Mouse (Mus musculus) forebrain, postnatal 0 days (tissue): ENCODE results near the gene Gm28230. TPM values are rescaled to one million over a fixed set of nuclear protein-coding genes. Genes with fewer than 3 reads are reported as not detected.

ENCODE experiments used
- ATAC-seq: fragments of 200-750 bp; cut with Nextera tagmentation; 2 replicates; pipeline ENCODE4 v1.8.0; 2017; ENCODE audit warnings: mild to moderate bottlenecking, moderate library complexity
- DNase-seq: peaks from one replicate; pipeline ENCODE4 v3.0.0-alpha.2; 2015
- H3K27ac ChIP-seq: fragments of 300-500 bp; sonication (generic); 2 replicates; pipeline ENCODE4 v1.5.1; 2014; ENCODE audit warnings: low read depth, mild to moderate bottlenecking, antibody characterized with exemption, low read length, moderate library complexity, mixed read lengths
- H3K27me3 ChIP-seq: fragments of 300-500 bp; sonication (generic); 2 replicates; pipeline ENCODE4 v1.6.1; 2014; ENCODE audit warnings: mild to moderate bottlenecking, low read length, mixed read lengths; ENCODE audit not compliant: insufficient read depth
- H3K36me3 ChIP-seq: fragments of 300-500 bp; sonication (generic); 2 replicates; pipeline ENCODE4 v1.6.1; 2014; ENCODE audit warnings: mild to moderate bottlenecking, moderate library complexity; ENCODE audit not compliant: insufficient read depth
- H3K4me1 ChIP-seq: fragments of 300-500 bp; sonication (generic); 2 replicates; pipeline ENCODE4 v1.6.1; 2014; ENCODE audit warnings: antibody characterized with exemption; ENCODE audit not compliant: insufficient read depth
- H3K4me2 ChIP-seq: fragments of 300-500 bp; sonication (generic); 2 replicates; pipeline ENCODE4 v1.6.1; 2014; ENCODE audit warnings: low read depth, mild to moderate bottlenecking, moderate library complexity
- H3K4me3 ChIP-seq: fragments of 300-500 bp; sonication (generic); 2 replicates; pipeline ENCODE4 v1.5.1; 2014; ENCODE audit warnings: low read depth, low read length, mixed read lengths
- H3K9ac ChIP-seq: fragments of 300-500 bp; sonication (generic); 2 replicates; pipeline ENCODE4 v1.6.1; 2014; ENCODE audit warnings: mild to moderate bottlenecking
- H3K9me3 ChIP-seq: fragments of 300-500 bp; sonication (generic); 2 replicates; pipeline ENCODE4 v1.6.1; 2016; ENCODE audit warnings: low read length
- CTCF ChIP-seq: sonication (generic); IDR thresholded peaks from 2 replicates; pipeline ENCODE4 v1.5.1; 2016; ENCODE audit warnings: antibody characterized with exemption, control low read depth, low read depth
- WGBS: fragments of 180-500 bp; shearing (Covaris S2); extraction: QIAGEN DNeasy Blood & Tissue Kit; methylation state at CpG from one replicate; pipeline ENCODE4 v1.1.7; 2014; 5-methylcytosine and 5-hydroxymethylcytosine counted together
- polyA plus RNA-seq: library from polyadenylated mRNA; unstranded; fragments of >200 nt; fragmentation: Nextera tagmentation; extraction: Ambion mirVana; gene quantifications from 2 replicates; pipeline ENCODE4 v1.2.1, GENCODE M21; 2015
- total RNA-seq: library from RNA; depleted of rRNA; stranded (reverse); fragments of >200 nt; gene quantifications from 2 replicates; pipeline ENCODE4 v1.2.3, GENCODE M21; 2014

Gm28230 gene
- total and polyA plus RNA-seq, 2 experiments from 2014 or later = not detected

DNA sequence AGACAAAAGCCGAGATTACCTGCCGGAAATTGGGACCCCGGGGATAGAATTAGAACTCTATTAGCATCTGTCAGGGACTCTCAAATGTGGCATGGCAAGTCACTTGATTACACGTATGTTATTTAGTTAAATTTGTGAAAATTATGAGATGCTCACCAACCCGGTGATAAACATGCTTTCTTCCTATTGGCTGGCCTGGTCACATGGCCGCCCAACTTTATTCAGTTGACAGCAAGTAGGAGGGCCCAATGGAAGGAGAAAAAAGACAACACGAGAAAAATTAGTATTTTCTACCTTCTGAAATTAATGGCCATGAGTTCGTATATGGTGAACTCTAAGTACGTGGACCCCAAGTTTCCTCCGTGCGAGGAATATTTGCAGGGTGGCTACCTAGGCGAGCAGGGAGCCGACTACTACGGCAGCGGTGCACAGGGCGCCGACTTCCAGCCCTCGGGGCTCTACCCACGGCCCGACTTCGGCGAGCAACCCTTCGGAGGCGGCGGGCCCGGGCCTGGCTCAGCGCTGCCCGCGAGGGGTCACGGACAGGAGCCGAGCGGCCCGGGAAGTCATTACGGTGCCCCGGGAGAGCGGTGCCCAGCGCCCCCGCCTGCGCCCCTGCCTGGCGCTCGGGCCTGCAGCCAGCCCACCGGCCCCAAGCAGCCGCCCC lies 578 bp downstream of the Gm28230 start:
- no peak overlapping the region for H3K4me3 ChIP-seq
- TF ChIP-seq CTCF = no peak
- no peaks in the 10 kb centered on the region for H3K9me3 ChIP-seq
- H3K27ac ChIP-seq = no peak overlapping the region
- no peak for ATAC-seq
- H3K27me3 ChIP-seq = peaks cover 97% of the 10 kb centered on the region
- H3K9ac ChIP-seq = no peak overlapping the region
- no peak for DNase-seq
- H3K36me3 ChIP-seq = no peaks in the 10 kb centered on the region
- no peaks in the 10 kb centered on the region for H3K4me1 ChIP-seq
- no peak overlapping the region for H3K4me2 ChIP-seq
- WGBS = under 1% methylated on average over 39 of the region's 43 CpGs

DNA sequence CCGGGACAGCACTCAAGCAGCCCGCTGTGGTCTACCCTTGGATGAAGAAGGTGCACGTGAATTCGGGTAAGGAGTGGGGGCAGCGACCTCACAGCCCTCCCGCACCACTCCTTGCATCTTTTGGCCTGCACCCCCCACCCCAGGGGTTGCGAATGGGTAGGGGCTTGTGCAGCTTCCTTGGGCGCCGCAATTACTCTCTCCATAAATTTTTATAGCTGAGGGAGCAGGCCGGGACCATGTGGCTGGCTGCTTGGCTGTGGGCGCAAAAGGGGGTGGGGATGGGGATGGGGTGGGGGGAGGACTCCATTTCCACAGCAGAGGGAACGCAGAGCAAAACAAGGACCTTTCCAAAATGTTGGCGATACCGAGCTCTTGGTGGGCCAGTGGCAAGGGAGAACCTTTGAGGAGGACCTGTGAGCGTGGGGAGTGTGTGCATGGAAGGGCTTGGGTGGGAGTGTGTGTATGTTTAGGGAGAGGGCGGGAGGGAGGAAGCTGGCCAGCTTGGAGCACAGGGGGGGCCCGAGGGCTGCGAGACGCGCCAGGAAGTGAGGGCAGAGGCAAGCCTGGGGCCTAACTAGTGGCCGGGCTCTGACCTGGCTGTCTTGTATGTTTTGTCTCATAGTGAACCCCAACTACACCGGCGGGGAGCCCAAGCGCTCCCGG lies 1.2 kb downstream of the Gm28230 start:
- H3K4me3 ChIP-seq = no peak overlapping the region
- ATAC-seq (no peak), DNase-seq (no peak)
- TF ChIP-seq CTCF = no peak
- under 1% methylated on average over 25 of the region's 25 CpGs for WGBS
- no peak overlapping the region for H3K4me2 ChIP-seq
- no peaks in the 10 kb centered on the region for H3K36me3 ChIP-seq
- H3K27me3 ChIP-seq = peaks cover 97% of the 10 kb centered on the region
- H3K9ac ChIP-seq = no peak overlapping the region
- H3K4me1 ChIP-seq = no peaks in the 10 kb centered on the region
- H3K27ac ChIP-seq = no peak overlapping the region
- no peaks in the 10 kb centered on the region for H3K9me3 ChIP-seq

DNA sequence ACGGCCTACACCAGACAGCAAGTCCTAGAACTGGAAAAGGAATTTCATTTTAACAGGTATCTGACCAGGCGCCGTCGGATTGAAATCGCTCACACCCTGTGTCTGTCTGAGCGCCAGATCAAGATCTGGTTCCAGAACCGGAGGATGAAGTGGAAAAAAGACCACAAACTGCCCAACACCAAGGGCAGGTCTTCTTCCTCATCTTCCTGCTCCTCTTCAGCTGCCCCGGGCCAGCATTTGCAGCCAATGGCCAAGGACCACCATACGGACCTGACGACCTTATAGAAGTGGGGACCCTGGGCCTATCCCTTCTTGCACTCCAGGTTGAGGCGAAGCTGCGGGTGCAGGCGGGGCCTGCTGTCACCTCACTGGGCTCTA lies 1.8 kb downstream of the Gm28230 start:
- H3K4me1 ChIP-seq = no peaks in the 10 kb centered on the region
- no peaks in the 10 kb centered on the region for H3K9me3 ChIP-seq
- H3K27ac ChIP-seq = no peak overlapping the region
- ATAC-seq (no peak), DNase-seq (no peak)
- no peak overlapping the region for H3K4me3 ChIP-seq
- WGBS = 5% methylated on average over 13 of the region's 13 CpGs
- no peak overlapping the region for H3K9ac ChIP-seq
- no peaks in the 10 kb centered on the region for H3K36me3 ChIP-seq
- H3K27me3 ChIP-seq = peaks cover 97% of the 10 kb centered on the region
- no peak for TF ChIP-seq CTCF
- no peak overlapping the region for H3K4me2 ChIP-seq

DNA sequence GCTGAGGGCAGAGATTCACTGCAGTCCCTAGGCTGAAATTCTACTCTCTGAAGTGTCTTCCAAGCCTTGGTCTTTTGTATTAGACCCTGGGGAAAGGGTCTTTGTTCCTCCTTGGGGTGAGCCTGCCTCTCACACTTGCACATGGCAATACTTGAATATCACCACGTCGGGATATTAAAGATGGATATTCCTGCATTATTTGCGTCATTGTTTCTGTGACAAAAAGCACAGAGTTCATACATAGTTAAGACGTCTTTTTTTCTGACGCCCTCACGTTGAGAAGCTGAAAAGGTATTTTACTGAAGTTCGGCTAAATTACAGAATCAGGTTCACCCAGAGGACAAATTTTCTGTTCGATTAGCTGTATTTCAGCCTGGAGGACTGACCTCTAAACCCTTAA lies 3.8 kb downstream of the Gm28230 start:
- H3K4me2 ChIP-seq = no peak overlapping the region
- WGBS = 2% methylated on average over 8 of the region's 8 CpGs
- H3K4me3 ChIP-seq = no peak overlapping the region
- no peak for TF ChIP-seq CTCF
- H3K4me1 ChIP-seq = no peaks in the 10 kb centered on the region
- H3K9me3 ChIP-seq = no peaks in the 10 kb centered on the region
- ATAC-seq (no peak), DNase-seq (no peak)
- H3K27ac ChIP-seq = no peak overlapping the region
- H3K36me3 ChIP-seq = no peaks in the 10 kb centered on the region
- no peak overlapping the region for H3K9ac ChIP-seq
- H3K27me3 ChIP-seq = peaks cover 90% of the 10 kb centered on the region

DNA sequence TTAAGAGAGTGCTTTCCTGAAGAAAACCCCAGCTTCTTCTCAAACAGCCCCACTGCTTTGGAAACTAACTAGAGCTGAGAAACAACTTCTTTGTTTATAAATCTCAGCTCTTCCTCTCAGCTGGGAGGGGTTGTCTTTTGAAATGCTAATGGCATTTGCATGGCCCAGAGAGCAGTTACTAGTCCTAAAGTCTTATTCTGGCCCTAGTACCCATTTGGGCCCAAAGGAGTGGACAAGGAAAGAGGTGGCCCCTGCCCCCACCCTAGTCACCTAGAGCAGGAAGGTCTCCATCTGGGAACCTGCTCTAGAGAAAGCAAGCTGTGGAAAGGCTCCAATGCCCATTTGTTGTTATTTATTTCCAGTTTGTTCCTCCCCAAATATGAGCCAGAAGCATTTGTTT lies 4.5 kb downstream of the Gm28230 start:
- no peaks in the 10 kb centered on the region for H3K36me3 ChIP-seq
- H3K4me2 ChIP-seq = no peak overlapping the region
- peaks cover 90% of the 10 kb centered on the region for H3K27me3 ChIP-seq
- no peak overlapping the region for H3K9ac ChIP-seq
- no peaks in the 10 kb centered on the region for H3K9me3 ChIP-seq
- DNase-seq (no peak), ATAC-seq (no peak)
- no peak overlapping the region for H3K27ac ChIP-seq
- H3K4me1 ChIP-seq = no peaks in the 10 kb centered on the region
- no peak for TF ChIP-seq CTCF
- H3K4me3 ChIP-seq = no peak overlapping the region

DNA sequence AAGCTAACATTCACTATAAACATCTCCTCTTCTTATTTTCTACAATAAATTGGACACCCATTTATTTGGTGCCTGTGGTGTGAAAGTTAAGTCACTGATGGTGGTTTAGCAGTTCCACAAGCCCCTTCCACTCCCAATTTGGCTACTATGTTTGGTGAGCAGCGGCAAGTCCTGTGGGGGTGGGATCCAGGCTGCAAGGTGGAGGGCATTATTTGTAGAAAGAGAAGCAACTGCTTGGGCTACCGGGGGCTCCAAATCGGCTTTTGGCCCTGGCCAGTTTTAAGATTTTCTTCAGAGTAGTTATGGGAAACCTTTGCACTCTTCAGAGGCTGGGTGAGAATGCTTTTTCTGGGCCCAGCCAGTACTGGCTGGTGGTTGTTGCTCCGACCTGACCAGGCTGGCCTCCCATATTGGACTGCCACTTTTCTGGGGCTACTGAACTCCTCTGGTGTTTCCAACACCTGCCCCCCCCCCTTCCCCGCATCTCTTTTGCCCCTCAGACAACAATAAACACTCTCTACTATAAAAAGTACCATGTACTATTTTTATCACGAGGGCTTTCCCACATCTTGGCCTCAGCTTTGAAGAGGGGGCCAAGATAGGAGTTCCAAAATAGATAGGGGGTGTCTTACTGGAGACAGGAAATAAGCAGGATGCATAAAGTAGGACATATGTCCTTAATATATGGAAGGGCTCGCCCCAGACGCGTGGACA lies 5.4 kb downstream of the Gm28230 start:
- H3K9me3 ChIP-seq = no peaks in the 10 kb centered on the region
- no peak overlapping the region for H3K4me2 ChIP-seq
- H3K4me3 ChIP-seq = no peak overlapping the region
- ATAC-seq (no peak), DNase-seq (no peak)
- H3K27ac ChIP-seq = no peak overlapping the region
- WGBS = 2% methylated on average over 9 of the region's 9 CpGs
- peaks cover 88% of the 10 kb centered on the region for H3K27me3 ChIP-seq
- no peaks in the 10 kb centered on the region for H3K36me3 ChIP-seq
- TF ChIP-seq CTCF = no peak
- no peak overlapping the region for H3K9ac ChIP-seq
- no peaks in the 10 kb centered on the region for H3K4me1 ChIP-seq
